Mouse (Mus musculus): ENCODE measurements around the gene S100a11. TPM values are rescaled to one million over a fixed set of nuclear protein-coding genes. Genes with fewer than 3 reads are reported as not detected.
A peak's percentile ranks its signal among the peaks of the same experiment; 100 is the strongest.

The S100a11 gene
- polyA plus RNA-seq, 2 experiments, result 46.2 to 159 TPM

DNA sequence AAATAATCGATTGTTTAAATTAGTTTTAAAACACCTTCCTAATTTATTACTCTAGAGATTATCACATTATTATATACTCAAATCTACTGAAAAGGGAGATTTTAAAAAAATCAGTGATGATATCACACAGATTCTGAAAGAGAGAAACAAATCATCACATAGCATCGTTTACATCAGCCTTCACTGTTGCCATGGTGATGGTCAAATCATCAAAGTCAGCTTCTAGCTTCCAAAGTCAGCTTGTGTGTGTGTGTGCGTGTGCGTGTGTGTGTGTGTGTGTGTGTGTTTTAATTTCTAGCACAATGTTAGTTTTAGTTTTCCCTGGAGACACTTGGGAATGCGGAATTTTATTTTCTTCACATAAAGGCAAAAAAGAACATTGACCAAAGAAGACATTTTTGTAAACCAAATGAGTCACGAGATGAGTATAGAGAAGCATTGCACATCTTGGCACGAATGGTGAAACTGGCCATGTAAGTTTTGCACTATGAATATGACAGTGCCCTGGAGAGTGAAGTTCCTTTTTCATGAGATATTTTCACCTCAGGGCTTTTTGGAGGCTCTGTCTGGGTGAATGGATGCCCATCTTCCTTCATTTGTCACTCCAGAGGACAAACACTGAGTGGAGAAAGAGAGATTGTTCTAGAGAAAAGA lies 15.6 kb upstream of the S100a11 start:
- DNase-seq (ENCODE audit: low read depth in 3 of 3, low spot score in 3 of 3) (no peak), ATAC-seq (ENCODE audit: insufficient read depth) (no peak)
- H3K4me1 ChIP-seq (replicated peaks; ENCODE audit: control insufficient read depth in 2 of 2, insufficient read depth in 2 of 2, low read length in 1 of 2), result peaks cover 0 to 2% of the 10 kb centered on the region in 2 experiments; a peak in 1 of 4 replicates
- no peaks in the 10 kb centered on the region for H3K27me3 ChIP-seq (ENCODE audit: control insufficient read depth, insufficient read depth, low read length)
- 65% methylated on average over 7 of the region's 7 CpGs for WGBS (ENCODE audit: insufficient replicate concordance)
- no peak for TF ChIP-seq CTCF (IDR thresholded peaks at IDR 0.05; ENCODE audit: low read depth)
- no peak for TF ChIP-seq EP300 (IDR thresholded peaks at IDR 0.05; ENCODE audit: low read depth)
- no peaks in the 10 kb centered on the region for H3K9me3 ChIP-seq (ENCODE audit: control insufficient read depth, low read length)
- no peak overlapping the region for H3K27ac ChIP-seq
- H3K36me3 ChIP-seq (replicated peaks; ENCODE audit: control insufficient read depth, insufficient read depth, low read depth), result no peaks in the 10 kb centered on the region
- no peak overlapping the region for H3K4me2 ChIP-seq (ENCODE audit: low read depth)
- H3K4me3 ChIP-seq (ENCODE audit: insufficient read depth in 1 of 2, low read depth in 2 of 2, low read length in 2 of 2), result no peak overlapping the region
- H3K9ac ChIP-seq (replicated peaks), result no peak overlapping the region

DNA sequence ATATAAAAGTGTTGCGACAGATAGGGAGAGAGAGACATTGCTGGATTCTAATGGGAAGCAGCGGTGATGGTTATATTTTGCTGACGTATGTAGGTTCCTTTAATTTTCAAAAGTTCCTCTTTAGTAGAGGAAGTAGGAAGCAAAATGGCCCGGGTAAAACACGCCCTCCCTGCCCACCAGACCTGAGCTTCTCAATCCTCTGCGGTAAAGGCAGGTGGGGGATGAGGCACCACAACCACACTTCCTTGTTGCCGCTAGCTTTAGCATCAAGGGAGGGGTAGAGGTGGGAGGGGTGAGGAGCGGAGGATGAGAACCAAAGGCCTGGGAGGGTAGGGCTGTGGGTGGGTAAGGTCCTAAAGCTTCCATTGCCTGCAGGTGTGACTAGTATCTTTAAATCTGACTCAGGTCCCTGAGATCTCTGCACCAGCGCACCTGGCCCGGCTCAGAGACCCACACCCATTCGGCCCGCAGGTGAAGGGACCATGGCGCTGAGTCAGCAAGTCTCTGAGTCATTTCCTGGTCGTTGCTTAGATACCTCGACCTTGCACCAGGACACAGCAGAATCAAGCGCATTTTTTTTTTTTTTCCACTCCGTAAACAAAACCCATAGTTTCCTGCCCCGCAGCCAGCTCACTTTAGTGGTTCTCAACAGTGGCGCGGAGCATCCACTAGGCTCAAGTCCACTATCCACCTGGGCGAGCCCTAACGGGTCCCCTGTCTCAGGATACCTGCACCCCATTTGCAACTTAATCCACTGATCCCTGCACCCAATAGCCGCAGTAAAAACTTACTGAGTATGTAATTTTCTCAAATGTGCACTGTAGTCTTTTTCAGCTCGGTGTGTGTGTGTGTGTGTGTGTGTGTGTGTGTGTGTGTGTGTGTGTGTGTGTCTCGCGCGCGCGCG lies 14.1 kb upstream of the S100a11 start:
- no peak overlapping the region for H3K9ac ChIP-seq (replicated peaks)
- peak in 2 of 3 experiments; percentile 11 to 44 for DNase-seq (ENCODE audit: low read depth in 3 of 3, low spot score in 3 of 3)
- H3K27me3 ChIP-seq (ENCODE audit: control insufficient read depth, insufficient read depth, low read length), result no peaks in the 10 kb centered on the region
- no peak for TF ChIP-seq EP300 (IDR thresholded peaks at IDR 0.05; ENCODE audit: low read depth)
- TF ChIP-seq CTCF (IDR thresholded peaks at IDR 0.05; ENCODE audit: low read depth), result no peak
- H3K36me3 ChIP-seq (replicated peaks; ENCODE audit: control insufficient read depth, insufficient read depth, low read depth), result no peaks in the 10 kb centered on the region
- H3K27ac ChIP-seq, result no peak overlapping the region
- H3K4me3 ChIP-seq (ENCODE audit: insufficient read depth in 1 of 2, low read depth in 2 of 2, low read length in 2 of 2), result 0 out of 4 replicates have a peak overlapping the region, but pooled peaks of 1 of the 2 experiments have one; percentile 9
- peaks cover 0 to 2% of the 10 kb centered on the region in 2 experiments; a peak in 1 of 4 replicates for H3K4me1 ChIP-seq (replicated peaks; ENCODE audit: control insufficient read depth in 2 of 2, insufficient read depth in 2 of 2, low read length in 1 of 2)
- H3K9me3 ChIP-seq (ENCODE audit: control insufficient read depth, low read length), result no peaks in the 10 kb centered on the region
- no peak for ATAC-seq (ENCODE audit: insufficient read depth)
- WGBS (ENCODE audit: insufficient replicate concordance), result 25% methylated on average over 30 of the region's 30 CpGs
- peak overlapping the region; percentile 2; the same call in 1 of the 2 replicates for H3K4me2 ChIP-seq (ENCODE audit: low read depth)

DNA sequence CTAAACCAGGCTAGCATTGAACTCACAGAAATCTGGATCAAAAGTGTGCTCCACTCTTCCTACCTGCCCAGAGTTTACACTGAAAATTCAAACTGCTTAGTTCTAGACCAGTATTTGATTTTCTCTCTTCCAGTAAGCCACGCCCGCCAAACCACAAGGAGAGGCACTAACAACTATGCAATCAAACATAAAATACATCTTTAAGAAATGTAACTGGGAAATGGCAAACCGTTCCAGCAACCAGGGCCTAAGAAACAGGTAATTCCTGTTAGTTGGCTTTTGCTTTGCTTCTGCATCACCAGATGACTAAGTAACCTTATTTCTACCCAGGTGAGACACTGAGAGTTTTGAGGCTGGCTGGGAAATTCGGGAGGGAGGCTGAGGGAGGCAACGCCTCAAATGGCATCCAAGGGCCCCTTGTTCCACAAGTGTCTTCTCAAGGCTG lies 13.4 kb upstream of the S100a11 start:
- H3K27me3 ChIP-seq (ENCODE audit: control insufficient read depth, insufficient read depth, low read length), result no peaks in the 10 kb centered on the region
- no peak overlapping the region for H3K9ac ChIP-seq (replicated peaks)
- no peak overlapping the region for H3K27ac ChIP-seq
- no peak for TF ChIP-seq EP300 (IDR thresholded peaks at IDR 0.05; ENCODE audit: low read depth)
- no peak for TF ChIP-seq CTCF (IDR thresholded peaks at IDR 0.05; ENCODE audit: low read depth)
- DNase-seq (ENCODE audit: low read depth in 3 of 3, low spot score in 3 of 3) (no peak), ATAC-seq (ENCODE audit: insufficient read depth) (no peak)
- no peak overlapping the region for H3K4me3 ChIP-seq (ENCODE audit: insufficient read depth in 1 of 2, low read depth in 2 of 2, low read length in 2 of 2)
- no peaks in the 10 kb centered on the region for H3K9me3 ChIP-seq (ENCODE audit: control insufficient read depth, low read length)
- peaks cover 0 to 2% of the 10 kb centered on the region in 2 experiments; a peak in 1 of 4 replicates for H3K4me1 ChIP-seq (replicated peaks; ENCODE audit: control insufficient read depth in 2 of 2, insufficient read depth in 2 of 2, low read length in 1 of 2)
- H3K4me2 ChIP-seq (ENCODE audit: low read depth), result no peak overlapping the region
- WGBS (ENCODE audit: insufficient replicate concordance), result 55% methylated on average over 5 of the region's 5 CpGs
- H3K36me3 ChIP-seq (replicated peaks; ENCODE audit: control insufficient read depth, insufficient read depth, low read depth), result no peaks in the 10 kb centered on the region

DNA sequence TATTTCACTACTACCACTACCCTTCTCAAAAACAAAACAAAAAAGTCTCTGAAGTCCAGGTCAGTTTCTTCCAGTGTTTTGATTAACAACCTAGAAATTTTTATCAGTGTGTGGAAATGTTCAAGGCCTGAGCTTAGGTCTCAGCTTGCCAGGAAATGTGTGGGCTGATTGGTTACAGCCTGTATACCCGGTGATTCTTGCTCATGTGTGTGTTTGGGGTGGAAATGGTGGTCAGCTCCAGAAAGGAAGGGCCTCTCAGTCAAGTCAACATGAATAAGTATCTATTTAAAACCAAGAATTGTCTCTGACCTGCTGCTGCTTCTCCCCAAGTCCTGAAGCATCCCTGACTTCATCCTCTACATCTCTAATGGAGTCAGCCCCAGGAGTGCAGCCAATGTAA lies 11.0 kb upstream of the S100a11 start:
- WGBS (ENCODE audit: insufficient replicate concordance), result 15% methylated on average over 1 of the region's 1 CpGs
- Histone ChIP-seq H3K4me1 (replicated peaks; ENCODE audit: control insufficient read depth in 2 of 2, insufficient read depth in 2 of 2, low read length in 1 of 2) (peaks cover 0 to 2% of the 10 kb centered on the region in 2 experiments; a peak in 1 of 4 replicates), H3K9ac (replicated peaks) (no peak overlapping the region), H3K36me3 (replicated peaks; ENCODE audit: control insufficient read depth, insufficient read depth, low read depth) (no peaks in the 10 kb centered on the region), H3K27ac (no peak overlapping the region), H3K9me3 (ENCODE audit: control insufficient read depth, low read length) (no peaks in the 10 kb centered on the region), H3K4me3 (ENCODE audit: insufficient read depth in 1 of 2, low read depth in 2 of 2, low read length in 2 of 2) (no peak overlapping the region), H3K27me3 (ENCODE audit: control insufficient read depth, insufficient read depth, low read length) (no peaks in the 10 kb centered on the region), H3K4me2 (ENCODE audit: low read depth) (no peak overlapping the region)
- no peak for DNase-seq (ENCODE audit: low read depth in 3 of 3, low spot score in 3 of 3)
- ATAC-seq (ENCODE audit: insufficient read depth), result no peak
- TF ChIP-seq EP300 (IDR thresholded peaks at IDR 0.05; ENCODE audit: low read depth) (no peak), CTCF (IDR thresholded peaks at IDR 0.05; ENCODE audit: low read depth) (no peak)

DNA sequence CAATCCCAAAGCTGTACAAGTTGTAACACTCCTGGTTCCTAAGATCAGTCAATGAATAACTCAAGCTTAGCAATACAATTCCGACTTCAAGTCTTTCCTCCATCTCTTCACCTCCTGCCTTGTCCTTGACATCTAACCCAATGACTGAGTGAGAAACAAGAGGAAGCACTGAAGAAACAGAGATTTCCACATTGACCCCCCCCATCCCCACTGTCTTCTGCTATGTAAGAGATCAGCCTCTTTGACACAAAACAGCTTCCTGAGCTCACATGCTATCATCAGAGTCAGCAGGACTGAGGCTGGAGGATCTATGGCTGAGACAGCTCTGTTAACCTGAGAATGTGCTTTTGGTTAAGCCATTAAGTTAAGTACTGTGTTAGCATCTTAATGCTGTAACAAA lies 9.3 kb upstream of the S100a11 start:
- no peak for DNase-seq (ENCODE audit: low read depth in 3 of 3, low spot score in 3 of 3)
- ATAC-seq (ENCODE audit: insufficient read depth), result no peak
- no peaks in the 10 kb centered on the region for H3K9me3 ChIP-seq (ENCODE audit: control insufficient read depth, low read length)
- no peak overlapping the region for H3K4me3 ChIP-seq (ENCODE audit: insufficient read depth in 1 of 2, low read depth in 2 of 2, low read length in 2 of 2)
- no peak overlapping the region for H3K9ac ChIP-seq (replicated peaks)
- WGBS (ENCODE audit: insufficient replicate concordance), result 49% methylated on average over 1 of the region's 1 CpGs
- no peak overlapping the region for H3K27ac ChIP-seq
- H3K36me3 ChIP-seq (replicated peaks; ENCODE audit: control insufficient read depth, insufficient read depth, low read depth), result no peaks in the 10 kb centered on the region
- no peaks in the 10 kb centered on the region for H3K27me3 ChIP-seq (ENCODE audit: control insufficient read depth, insufficient read depth, low read length)
- no peak for TF ChIP-seq EP300 (IDR thresholded peaks at IDR 0.05; ENCODE audit: low read depth)
- TF ChIP-seq CTCF (IDR thresholded peaks at IDR 0.05; ENCODE audit: low read depth), result no peak
- H3K4me2 ChIP-seq (ENCODE audit: low read depth), result no peak overlapping the region
- H3K4me1 ChIP-seq (replicated peaks; ENCODE audit: control insufficient read depth in 2 of 2, insufficient read depth in 2 of 2, low read length in 1 of 2), result peaks cover 0 to under 1% of the 10 kb centered on the region in 2 experiments; a peak in 1 of 4 replicates

All from liver, embryonic 14.5 days (tissue).